Mouse (Mus musculus): ENCODE data around the gene Olfr30. TPM values are rescaled to one million over a fixed set of nuclear protein-coding genes. Genes with fewer than 3 reads are reported as not detected.

Gene Olfr30
- under 1 TPM in 1 of 2 experiments, not detected in 1; 0.11 TPM for polyA plus RNA-seq (2017; shearing (Covaris generic))

DNA sequence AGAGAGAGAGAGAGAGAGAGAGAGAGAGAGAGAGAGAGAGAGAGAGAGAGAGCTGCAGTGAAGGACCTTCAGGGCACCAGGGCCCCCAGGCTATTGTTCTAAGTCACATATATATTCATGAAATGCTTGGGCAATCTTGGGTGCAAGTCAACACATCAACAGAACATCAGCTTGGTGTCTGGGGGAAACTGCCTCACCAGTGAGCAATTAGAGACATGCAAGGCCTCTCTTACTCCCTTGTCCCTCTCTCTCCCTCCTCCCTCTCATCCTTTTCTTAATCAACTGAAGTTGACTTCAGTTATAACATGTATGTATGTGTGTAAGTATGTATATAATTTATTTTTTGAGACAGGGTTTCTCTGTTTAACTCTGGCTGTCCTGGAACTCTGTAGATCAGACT is at the start of gene Olfr30:
Olfr30 (minus strand) TSS at position 101 of the 400 bp plus-strand sequence.

DNA sequence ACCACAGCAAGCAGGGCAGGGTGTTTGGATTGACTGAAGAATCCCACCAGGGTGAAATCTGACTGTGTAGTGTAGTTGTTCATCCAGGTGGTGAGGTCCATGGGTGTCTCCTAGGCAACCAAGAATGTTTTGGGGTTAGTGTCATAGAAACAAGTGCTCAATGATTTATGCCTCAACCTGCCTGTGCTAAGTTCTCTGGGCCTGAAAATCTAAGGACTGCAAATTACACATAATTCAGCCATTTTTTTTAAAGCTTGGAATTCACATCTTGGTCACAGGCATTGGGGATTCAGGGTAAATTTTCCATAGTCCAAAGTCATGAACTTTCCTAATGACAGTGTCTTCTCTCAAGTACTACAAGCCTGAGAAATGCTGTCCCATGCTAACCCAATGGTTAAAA is 40.4 kb upstream of the Olfr30 start, which contains the start of gene Olfr331:
Olfr331 (minus strand) TSS at position 101 of the 400 bp plus-strand sequence.

DNA sequence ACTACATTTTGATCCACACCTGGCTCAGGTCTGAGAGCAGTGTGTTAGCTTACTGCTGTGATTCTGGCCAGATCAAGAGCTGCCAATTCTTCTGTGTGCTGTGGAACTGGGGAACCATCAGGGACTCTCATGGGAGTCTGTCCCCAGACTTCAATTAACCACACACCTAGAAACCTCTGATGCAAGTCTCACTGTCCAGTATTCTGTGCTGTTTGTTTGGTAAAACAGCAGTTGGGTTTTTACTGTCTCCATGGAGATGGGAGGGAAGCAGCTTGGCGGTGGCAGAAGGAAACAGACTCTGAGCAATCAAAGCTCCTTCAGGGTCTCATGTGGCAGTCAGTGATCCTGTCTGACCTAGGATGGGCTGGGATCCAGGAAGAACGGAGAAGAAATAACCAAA is 30.4 kb upstream of the Olfr30 start, which contains the start of gene Olfr332:
Olfr332 (minus strand) TSS at position 101 of the 400 bp plus-strand sequence.

DNA sequence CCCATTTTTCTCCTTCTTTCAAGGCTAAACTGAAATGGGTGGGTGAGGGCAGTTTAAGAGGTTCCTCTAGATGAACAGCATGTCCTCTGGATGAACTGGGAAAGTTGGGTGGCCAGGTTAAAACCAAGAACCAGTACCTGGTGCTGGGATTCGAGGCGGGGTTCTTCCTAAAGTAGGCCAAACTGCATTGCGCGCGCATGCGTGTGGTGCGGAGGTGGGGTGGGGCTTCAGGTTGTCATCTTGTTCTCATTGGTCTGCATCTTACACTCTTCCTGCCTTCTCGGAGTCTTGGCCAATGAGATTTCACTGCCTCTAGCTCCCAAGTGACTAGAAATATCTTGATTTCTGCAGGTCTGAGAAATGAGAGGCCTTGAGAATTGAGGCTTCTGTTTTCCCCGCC is 9.3 kb downstream of the Olfr30 start, which contains the start of gene Lypd9:
Lypd9 (minus strand) TSS at position 165 of the 400 bp plus-strand sequence.

DNA sequence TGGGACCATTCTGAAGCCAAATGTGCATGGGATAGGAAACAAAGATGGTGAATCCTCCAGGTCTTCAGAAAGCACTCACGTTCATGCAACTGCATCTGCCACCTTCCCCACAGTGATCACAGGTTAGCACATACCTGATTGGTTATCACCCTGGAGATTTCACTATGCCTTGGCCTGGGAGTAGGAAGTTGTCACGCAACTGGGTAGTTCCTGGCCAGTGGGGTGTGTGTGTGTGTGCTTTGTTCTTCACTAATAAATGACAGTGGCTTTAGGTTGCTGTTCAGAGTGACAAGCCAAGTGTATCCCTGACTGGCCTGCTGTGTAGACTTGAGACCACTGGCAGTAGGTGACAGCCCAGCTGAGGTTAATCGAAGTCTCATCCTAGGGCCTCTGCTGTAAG is 29.8 kb downstream of the Olfr30 start, which contains the start of gene Gm12253:
Gm12253 (plus strand) TSS at position 301 of the 400 bp plus-strand sequence.

DNA sequence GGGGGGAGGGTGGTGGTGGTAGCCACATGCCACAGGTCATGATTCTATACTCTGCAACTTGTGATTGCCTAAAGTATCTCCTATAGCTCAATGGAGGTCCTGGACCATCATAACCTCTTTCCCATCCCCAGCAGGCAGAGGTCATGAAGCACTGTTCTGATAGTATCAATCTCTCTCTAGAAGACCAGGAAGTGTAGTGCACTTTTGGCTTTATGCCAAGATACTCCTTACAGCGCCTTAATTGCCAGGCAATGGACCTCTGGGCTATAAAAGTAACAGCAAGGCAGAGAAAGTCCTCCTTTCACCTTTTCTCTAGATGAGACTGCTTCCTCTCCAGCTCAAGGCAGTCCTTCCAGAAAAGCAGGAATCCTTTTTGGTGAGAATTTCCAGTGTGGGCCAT is 41.3 kb downstream of the Olfr30 start, which contains the start of gene 1810065E05Rik:
1810065E05Rik (plus strand) TSS at position 297 of the 400 bp plus-strand sequence.

Other genes starting within 250 kb of the Olfr30 start
- not detected for gene 4930438A08Rik, start 187.5 kb downstream of the Olfr30 start, polyA plus RNA-seq (2017; shearing (Covaris generic))
- gene Zfp692, start 155.2 kb downstream of the Olfr30 start, polyA plus RNA-seq (2017; shearing (Covaris generic)), result 10 to 100 TPM; 40.4 to 60.4 TPM
- 10 to 100 TPM; 43.4 to 43.9 TPM for gene Zfp672, start 131.9 kb downstream of the Olfr30 start, polyA plus RNA-seq (2017; shearing (Covaris generic))
- gene Sh3bp5l, start 131.5 kb downstream of the Olfr30 start, polyA plus RNA-seq (2017; shearing (Covaris generic)), result 10 to 100 TPM; 19.0 to 36.8 TPM
- gene Lypd8, start 83.2 kb downstream of the Olfr30 start, polyA plus RNA-seq (2017; shearing (Covaris generic)), result 1 to 10 TPM in 1 of 2 experiments, under 1 TPM in 1; 0.17 to 2.9 TPM
- under 1 TPM in 1 of 2 experiments, not detected in 1; 0.61 TPM for gene 1810065E05Rik, start 41.2 kb downstream of the Olfr30 start, polyA plus RNA-seq (2017; shearing (Covaris generic))
- gene Gm12253, start 29.7 kb downstream of the Olfr30 start, polyA plus RNA-seq (2017; shearing (Covaris generic)), result 1 to 10 TPM in 1 of 2 experiments, under 1 TPM in 1; 0.42 to 1.0 TPM
- not detected for gene Lypd9, start 9.3 kb downstream of the Olfr30 start, polyA plus RNA-seq (2017; shearing (Covaris generic))
- under 1 TPM in 1 of 2 experiments, not detected in 1; 0.72 TPM for gene Olfr332, start 30.3 kb upstream of the Olfr30 start, polyA plus RNA-seq (2017; shearing (Covaris generic))
- under 1 TPM in 1 of 2 experiments, not detected in 1; 0.67 TPM for gene Olfr331, start 40.3 kb upstream of the Olfr30 start, polyA plus RNA-seq (2017; shearing (Covaris generic))
- 1 to 10 TPM in 1 of 2 experiments, not detected in 1; 3.3 TPM for gene Olfr330, start 72.6 kb upstream of the Olfr30 start, polyA plus RNA-seq (2017; shearing (Covaris generic))
- gene Olfr329-ps, start 84.2 kb upstream of the Olfr30 start, polyA plus RNA-seq (2017; shearing (Covaris generic)), result not detected
- 1 to 10 TPM in 1 of 2 experiments, not detected in 1; 1.3 TPM for gene Olfr328, start 93.4 kb upstream of the Olfr30 start, polyA plus RNA-seq (2017; shearing (Covaris generic))
- gene Olfr224, start 108.3 kb upstream of the Olfr30 start, polyA plus RNA-seq (2017; shearing (Covaris generic)), result under 1 TPM; 0.24 to 0.29 TPM
- gene Olfr325, start 115.5 kb upstream of the Olfr30 start, polyA plus RNA-seq (2017; shearing (Covaris generic)), result not detected
- not detected for gene Olfr324, start 132.8 kb upstream of the Olfr30 start, polyA plus RNA-seq (2017; shearing (Covaris generic))
- under 1 TPM in 1 of 2 experiments, not detected in 1; 0.66 TPM for gene 2210407C18Rik, start 153.8 kb upstream of the Olfr30 start, polyA plus RNA-seq (2017; shearing (Covaris generic))
- not detected for gene Olfr323, start 168.2 kb upstream of the Olfr30 start, polyA plus RNA-seq (2017; shearing (Covaris generic))
- gene Trim58, start 178.2 kb upstream of the Olfr30 start, polyA plus RNA-seq (2017; shearing (Covaris generic)), result under 1 TPM; 0.07 to 0.29 TPM
- not detected for gene Olfr322, start 196.5 kb upstream of the Olfr30 start, polyA plus RNA-seq (2017; shearing (Covaris generic))
- gene Olfr320, start 218.8 kb upstream of the Olfr30 start, polyA plus RNA-seq (2017; shearing (Covaris generic)), result under 1 TPM in 1 of 2 experiments, not detected in 1; 0.48 TPM
- under 1 TPM in 1 of 2 experiments, not detected in 1; 0.10 TPM for gene Olfr319, start 236.9 kb upstream of the Olfr30 start, polyA plus RNA-seq (2017; shearing (Covaris generic))

Measured in inflammation-experienced regulatory T-cells (primary cell).